Mouse (Mus musculus) heart, postnatal 0 days (tissue): ENCODE measurements at regions not wholly inside any gene's neighbourhood (a gene's known extent, or its start where the extent isn't known, plus 50 kb on each side); places are given as distances from the start of the nearest gene placed in this dataset.

ENCODE experiments used
- CTCF ChIP-seq: IDR thresholded peaks from 2 replicates; pipeline ENCODE4 v1.5.1; 2016; ENCODE audit warnings: antibody characterized with exemption, control low read depth, low read depth
- EP300 ChIP-seq: IDR thresholded peaks from 2 replicates; pipeline ENCODE4 v1.6.1; 2016; ENCODE audit warnings: antibody characterized with exemption, low read depth

DNA sequence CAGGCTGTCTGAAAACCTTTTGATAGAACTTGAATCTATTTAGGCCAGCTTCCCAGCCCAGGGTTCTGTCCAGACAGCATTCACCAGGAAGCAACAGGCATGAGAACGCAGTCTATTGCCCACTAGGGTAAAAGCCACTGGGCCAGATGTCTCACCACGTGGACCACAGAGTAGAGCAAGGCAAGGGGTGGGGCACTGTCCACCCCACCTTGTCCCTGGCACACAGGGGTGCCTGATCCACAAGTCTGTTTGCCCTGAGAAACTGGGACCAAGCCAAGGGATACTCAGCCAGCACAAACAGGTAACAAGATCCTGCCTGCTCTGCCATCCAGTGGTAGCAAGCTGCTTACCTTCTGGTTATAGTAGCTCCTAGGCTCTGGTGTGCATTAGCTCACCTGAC, 1006.3 kb downstream of the 4930447A16Rik start:
- TF ChIP-seq EP300 (peak; percentile 63; the same call in 1 of the 2 replicates), CTCF (peak; percentile 61)
